Mouse (Mus musculus) stomach, embryonic 15.5 days (tissue): ENCODE results near the gene Sh3rf1. TPM values are rescaled to one million over a fixed set of nuclear protein-coding genes. Genes with fewer than 3 reads are reported as not detected.

Experiments used
- ATAC-seq: fragments of 200-750 bp; cut with Nextera tagmentation; 2 replicates; pipeline ENCODE4 v1.8.0; 2017; ENCODE audit warnings: low read depth, moderate number of reproducible peaks, moderate TSS enrichment; ENCODE audit not compliant: insufficient read depth, low FRiP score
- H3K27ac ChIP-seq: fragments of 300-500 bp; sonication (generic); 2 replicates; pipeline ENCODE4 v1.5.1; 2015; ENCODE audit warnings: mild to moderate bottlenecking, inconsistent platforms
- H3K27me3 ChIP-seq: fragments of 300-500 bp; sonication (generic); replicated peaks from 2 replicates; pipeline ENCODE4 v1.6.1; 2015; ENCODE audit warnings: inconsistent platforms
- H3K36me3 ChIP-seq: fragments of 300-500 bp; sonication (generic); 2 replicates; pipeline ENCODE4 v1.6.1; 2015; ENCODE audit warnings: inconsistent platforms
- H3K4me1 ChIP-seq: fragments of 300-500 bp; sonication (generic); 2 replicates; pipeline ENCODE4 v1.6.1; 2015; ENCODE audit warnings: inconsistent platforms
- H3K4me2 ChIP-seq: fragments of 300-500 bp; sonication (generic); 2 replicates; pipeline ENCODE4 v1.6.1; 2015; ENCODE audit warnings: mild to moderate bottlenecking, inconsistent platforms
- H3K4me3 ChIP-seq: fragments of 300-500 bp; sonication (generic); replicated peaks from 2 replicates; pipeline ENCODE4 v1.5.1; 2015; ENCODE audit warnings: inconsistent platforms
- H3K9ac ChIP-seq: fragments of 300-500 bp; sonication (generic); 2 replicates; pipeline ENCODE4 v1.6.1; 2015; ENCODE audit warnings: inconsistent platforms
- H3K9me3 ChIP-seq: fragments of 300-500 bp; sonication (generic); 2 replicates; pipeline ENCODE4 v1.6.1; 2016; ENCODE audit warnings: inconsistent platforms
- WGBS: fragments of 180-500 bp; shearing (Covaris S2); methylation state at CpG from one replicate; pipeline ENCODE4 v1.1.7; 2015; 5-methylcytosine and 5-hydroxymethylcytosine counted together
- polyA plus RNA-seq: library from polyadenylated mRNA; unstranded; fragments of >200 nt; fragmentation: Nextera tagmentation; extraction: Ambion mirVana; gene quantifications from 2 replicates; pipeline ENCODE4 v1.2.1, GENCODE M21; 2015

Sh3rf1 gene
- polyA plus RNA-seq, 1 experiment from 2014 or later = 11.0 TPM

GRCm38 (mm10) chr8:61225581-61226395 is 2.1 kb downstream of the Sh3rf1 start:
- WGBS = 39% methylated on average over 20 of the region's 20 CpGs
- no peak for ATAC-seq
- Histone ChIP-seq H3K36me3 (no peaks in the 10 kb centered on the region), H3K9ac (0 out of 2 replicates have a peak overlapping the region, but pooled peaks have one; percentile 11), H3K4me1 (peaks cover 23% of the 10 kb centered on the region), H3K4me2 (peak overlapping the region; percentile 94), H3K27ac (no peak overlapping the region), H3K27me3 (no peaks in the 10 kb centered on the region), H3K9me3 (no peaks in the 10 kb centered on the region), H3K4me3 (peak overlapping the region; percentile 80)

DNA sequence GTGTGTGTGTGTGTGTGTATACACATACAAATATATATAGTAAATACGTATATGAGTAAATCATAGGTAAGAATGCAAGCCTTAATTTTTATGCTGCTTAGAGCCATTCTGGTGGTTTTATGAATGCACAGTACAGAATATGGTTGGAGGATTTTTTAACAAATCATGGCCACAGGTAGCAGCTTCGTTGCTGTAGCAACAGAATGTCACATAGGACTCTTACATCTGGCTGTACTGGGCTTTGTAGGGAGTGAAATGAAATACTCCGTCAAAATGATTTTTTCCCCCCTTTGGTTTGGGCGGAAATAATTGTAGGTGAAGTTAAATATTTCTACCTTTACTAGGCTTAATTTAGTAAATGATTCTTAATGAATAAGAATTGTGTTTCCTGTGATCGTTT is 3.0 kb downstream of the Sh3rf1 start:
- Histone ChIP-seq H3K4me3 (no peak overlapping the region), H3K4me1 (peaks cover 23% of the 10 kb centered on the region), H3K27ac (no peak overlapping the region), H3K27me3 (no peaks in the 10 kb centered on the region), H3K9me3 (no peaks in the 10 kb centered on the region), H3K9ac (no peak overlapping the region), H3K4me2 (peak overlapping the region; percentile 94; the same call in 1 of the 2 replicates), H3K36me3 (no peaks in the 10 kb centered on the region)
- no peak for ATAC-seq
- 83% methylated on average over 5 of the region's 5 CpGs for WGBS

GRCm38 (mm10) chr8:61228678-61229077 is 5.0 kb downstream of the Sh3rf1 start:
- H3K27me3 ChIP-seq = no peaks in the 10 kb centered on the region
- H3K36me3 ChIP-seq = no peaks in the 10 kb centered on the region
- no peak for ATAC-seq
- H3K9ac ChIP-seq = no peak overlapping the region
- peaks cover 21% of the 10 kb centered on the region for H3K4me1 ChIP-seq
- no peak overlapping the region for H3K27ac ChIP-seq
- 62% methylated on average over 8 of the region's 8 CpGs for WGBS
- no peaks in the 10 kb centered on the region for H3K9me3 ChIP-seq
- H3K4me3 ChIP-seq = no peak overlapping the region
- 0 out of 2 replicates have a peak overlapping the region, but pooled peaks have one; percentile 16 for H3K4me2 ChIP-seq

DNA sequence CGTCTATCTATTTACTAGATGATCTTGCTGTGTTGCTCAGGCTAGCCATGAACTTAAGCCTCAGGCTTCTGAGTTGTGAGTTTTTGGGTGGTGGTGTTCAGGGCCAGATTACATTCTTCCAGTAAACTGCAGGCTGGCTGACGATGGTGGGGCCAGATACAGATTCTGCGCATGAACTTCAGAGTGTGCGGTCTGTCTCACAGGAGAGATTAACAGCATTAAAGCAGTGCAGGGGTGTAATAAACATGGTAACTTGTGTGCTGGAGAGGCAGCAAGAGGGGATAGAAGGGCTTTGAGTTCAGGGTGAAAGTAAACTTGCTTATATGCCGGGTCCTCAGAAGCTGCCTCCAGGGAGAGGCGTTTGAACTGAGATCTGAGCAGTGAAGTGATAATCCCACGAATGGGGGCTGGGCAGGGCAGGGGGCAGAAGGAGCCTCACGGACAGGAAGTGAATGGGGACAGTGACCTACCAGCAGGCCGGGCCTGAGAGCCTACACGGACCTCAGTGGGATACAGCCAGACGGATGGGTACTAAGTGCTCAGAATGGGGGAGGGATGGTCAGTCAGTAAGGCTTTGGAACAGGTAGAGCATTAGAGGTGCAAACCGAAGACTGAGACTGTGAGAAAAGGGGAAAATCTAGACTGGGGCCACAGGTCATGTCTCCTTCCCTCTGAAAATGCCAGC is 6.0 kb downstream of the Sh3rf1 start:
- no peaks in the 10 kb centered on the region for H3K36me3 ChIP-seq
- no peak overlapping the region for H3K9ac ChIP-seq
- no peaks in the 10 kb centered on the region for H3K27me3 ChIP-seq
- ATAC-seq = no peak
- H3K9me3 ChIP-seq = no peaks in the 10 kb centered on the region
- H3K4me2 ChIP-seq = no peak overlapping the region
- WGBS = 61% methylated on average over 12 of the region's 12 CpGs
- peaks cover 21% of the 10 kb centered on the region for H3K4me1 ChIP-seq
- H3K4me3 ChIP-seq = no peak overlapping the region
- H3K27ac ChIP-seq = no peak overlapping the region

GRCm38 (mm10) chr8:61230881-61231755 is 7.4 kb downstream of the Sh3rf1 start:
- no peak overlapping the region for H3K9ac ChIP-seq
- no peak for ATAC-seq
- H3K4me1 ChIP-seq = peaks cover 21% of the 10 kb centered on the region
- no peak overlapping the region for H3K4me3 ChIP-seq
- H3K4me2 ChIP-seq = no peak overlapping the region
- no peaks in the 10 kb centered on the region for H3K9me3 ChIP-seq
- no peak overlapping the region for H3K27ac ChIP-seq
- H3K27me3 ChIP-seq = no peaks in the 10 kb centered on the region
- H3K36me3 ChIP-seq = no peaks in the 10 kb centered on the region
- WGBS = 94% methylated on average over 11 of the region's 11 CpGs

DNA sequence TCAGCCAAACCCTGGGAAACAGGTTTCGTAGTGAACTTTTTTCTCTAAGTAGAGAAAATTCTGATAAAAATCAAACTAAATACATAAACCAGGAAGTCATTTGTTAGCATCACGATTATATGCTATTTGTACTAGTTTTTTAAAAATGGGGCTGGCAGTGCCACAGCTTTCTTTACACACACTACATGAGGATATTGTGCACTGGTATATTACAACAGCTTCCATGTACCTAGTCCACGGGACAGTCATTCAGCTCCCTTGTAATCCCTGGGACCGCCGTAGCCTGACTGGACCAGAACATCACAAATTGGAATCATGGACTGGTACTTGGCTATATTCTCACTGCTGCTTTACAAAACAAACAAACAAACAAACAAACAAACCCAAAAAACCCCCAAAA is 11.8 kb downstream of the Sh3rf1 start:
- H3K36me3 ChIP-seq = no peaks in the 10 kb centered on the region

DNA sequence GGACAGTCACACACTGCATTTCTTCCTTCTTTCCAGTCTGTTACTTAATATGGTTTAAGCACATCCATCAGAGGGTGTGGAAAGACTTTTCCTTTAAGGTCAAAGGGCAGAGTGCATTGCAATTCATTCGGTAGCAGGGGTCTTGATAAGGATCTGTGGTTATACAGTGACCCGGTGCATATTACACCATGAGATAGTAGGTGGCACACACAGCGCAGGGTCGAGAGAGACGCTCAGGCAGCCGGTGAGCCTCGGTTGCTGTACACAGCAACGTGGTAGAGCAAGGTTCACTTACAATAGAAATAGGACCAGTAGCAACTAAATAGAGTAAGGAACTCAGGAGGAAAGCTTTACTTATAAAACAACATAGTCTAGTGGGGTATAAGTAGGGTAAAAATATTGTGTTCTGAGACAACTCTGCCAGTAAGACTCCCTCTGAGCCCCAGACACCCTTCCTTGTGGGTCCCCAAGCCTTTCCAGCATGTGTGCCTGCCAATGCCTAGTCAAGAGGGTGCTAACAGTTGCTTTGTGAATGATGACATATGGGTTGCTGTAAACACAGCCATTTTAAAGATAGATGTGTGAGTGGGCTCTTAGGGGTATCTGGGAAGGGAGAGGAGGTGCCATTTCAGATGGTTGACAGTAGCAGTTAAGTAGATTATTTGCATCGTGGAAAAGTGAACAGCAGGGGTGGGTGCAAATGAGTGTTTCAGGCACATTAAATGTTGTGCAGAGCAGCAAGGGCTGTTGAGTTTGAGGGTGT is 13.0 kb downstream of the Sh3rf1 start:
- Histone ChIP-seq H3K27ac (no peak overlapping the region), H3K4me1 (0 out of 2 replicates have a peak, but pooled peaks cover 9% of the 10 kb centered on the region), H3K4me2 (no peak overlapping the region), H3K36me3 (no peaks in the 10 kb centered on the region), H3K27me3 (no peaks in the 10 kb centered on the region), H3K9me3 (no peaks in the 10 kb centered on the region), H3K4me3 (no peak overlapping the region), H3K9ac (no peak overlapping the region)
- WGBS = 42% methylated on average over 9 of the region's 9 CpGs
- no peak for ATAC-seq

More for the DNA sequence above, 11.8 kb downstream of the Sh3rf1 start:
- H3K27ac ChIP-seq = peak overlapping the region; percentile 48; the same call in 1 of the 2 replicates
- 68% methylated on average over 5 of the region's 5 CpGs for WGBS
- no peak overlapping the region for H3K4me2 ChIP-seq
- H3K4me3 ChIP-seq = no peak overlapping the region
- no peak overlapping the region for H3K9ac ChIP-seq
- 0 out of 2 replicates have a peak, but pooled peaks have one; percentile 47 for ATAC-seq
- H3K4me1 ChIP-seq = 0 out of 2 replicates have a peak, but pooled peaks cover 9% of the 10 kb centered on the region
- no peaks in the 10 kb centered on the region for H3K27me3 ChIP-seq
- no peaks in the 10 kb centered on the region for H3K9me3 ChIP-seq

- 55% methylated on average over 3 of the region's 3 CpGs for WGBS
- Histone ChIP-seq H3K4me2 (no peak overlapping the region), H3K4me3 (no peak overlapping the region), H3K4me1 (0 out of 2 replicates have a peak, but pooled peaks cover 9% of the 10 kb centered on the region), H3K27ac (no peak overlapping the region), H3K27me3 (no peaks in the 10 kb centered on the region), H3K36me3 (no peaks in the 10 kb centered on the region), H3K9me3 (no peaks in the 10 kb centered on the region), H3K9ac (no peak overlapping the region)
- no peak for ATAC-seq
These were observed 15.9 kb downstream of the Sh3rf1 start for GRCm38 (mm10) chr8:61239576-61239975.

DNA sequence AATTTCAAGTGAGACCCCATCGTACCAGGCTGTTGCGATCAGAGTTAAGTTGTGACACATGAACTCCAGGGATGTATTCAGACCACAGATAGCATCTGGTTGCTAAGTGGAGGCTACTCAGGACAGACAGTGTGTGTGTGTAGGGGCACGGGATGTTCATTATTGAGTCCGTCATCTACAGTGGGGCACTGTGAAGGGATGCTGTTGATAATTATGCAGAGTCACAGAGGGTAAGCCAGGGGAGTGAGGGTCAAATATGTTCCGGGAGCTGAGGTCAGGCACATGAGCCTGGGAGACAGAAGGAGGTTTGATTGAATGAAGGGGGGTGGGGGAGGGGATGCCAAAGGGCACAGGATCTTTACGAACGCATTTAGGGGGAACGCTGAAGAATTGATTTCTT is 17.6 kb downstream of the Sh3rf1 start:
- no peaks in the 10 kb centered on the region for H3K9me3 ChIP-seq
- H3K4me2 ChIP-seq = no peak overlapping the region
- no peaks in the 10 kb centered on the region for H3K27me3 ChIP-seq
- no peak overlapping the region for H3K4me3 ChIP-seq
- H3K9ac ChIP-seq = no peak overlapping the region
- WGBS = 64% methylated on average over 8 of the region's 8 CpGs
- no peak overlapping the region for H3K27ac ChIP-seq
- 0 out of 2 replicates have a peak, but pooled peaks cover 4% of the 10 kb centered on the region for H3K4me1 ChIP-seq
- no peak for ATAC-seq
- H3K36me3 ChIP-seq = no peaks in the 10 kb centered on the region

GRCm38 (mm10) chr8:61242896-61243295 is 19.2 kb downstream of the Sh3rf1 start:
- Histone ChIP-seq H3K9ac (no peak overlapping the region), H3K36me3 (no peaks in the 10 kb centered on the region), H3K27ac (no peak overlapping the region), H3K4me3 (no peak overlapping the region), H3K27me3 (no peaks in the 10 kb centered on the region), H3K4me2 (no peak overlapping the region), H3K4me1 (no peaks in the 10 kb centered on the region), H3K9me3 (no peaks in the 10 kb centered on the region)
- ATAC-seq = no peak
- WGBS = 96% methylated on average over 19 of the region's 19 CpGs

DNA sequence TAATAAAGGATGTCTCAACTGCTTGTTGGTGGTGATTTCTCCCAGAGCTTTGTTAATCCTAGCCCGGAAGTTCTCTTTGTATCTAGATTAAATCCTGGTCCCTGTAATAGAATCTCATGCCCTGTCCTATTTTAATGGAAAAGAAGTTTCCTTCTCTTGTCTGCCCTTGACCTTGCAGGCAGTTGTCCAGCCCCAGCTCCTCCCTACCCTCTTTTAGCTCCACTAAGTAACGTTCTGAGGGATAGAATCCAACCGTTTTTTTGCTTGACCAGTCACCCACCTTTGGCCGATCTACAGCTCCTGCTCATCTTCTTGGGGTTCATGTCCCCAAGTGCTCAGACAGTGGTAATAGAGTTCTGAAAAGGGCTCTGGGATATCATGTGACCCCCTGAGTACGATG is 19.8 kb downstream of the Sh3rf1 start:
- H3K4me1 ChIP-seq = no peaks in the 10 kb centered on the region
- H3K27ac ChIP-seq = no peak overlapping the region
- ATAC-seq = no peak
- WGBS = 88% methylated on average over 5 of the region's 5 CpGs
- H3K36me3 ChIP-seq = no peaks in the 10 kb centered on the region
- H3K4me2 ChIP-seq = no peak overlapping the region
- no peak overlapping the region for H3K4me3 ChIP-seq
- no peaks in the 10 kb centered on the region for H3K27me3 ChIP-seq
- H3K9me3 ChIP-seq = no peaks in the 10 kb centered on the region
- H3K9ac ChIP-seq = no peak overlapping the region
